Mouse (Mus musculus) cerebellum, adult 2 months (tissue): ENCODE data around the gene Gstt4. TPM values are rescaled to one million over a fixed set of nuclear protein-coding genes. Genes with fewer than 3 reads are reported as not detected.
A peak's percentile ranks its signal among the peaks of the same experiment; 100 is the strongest.
"Not testable (repeated sequence)": the region's sequence is repeated elsewhere in the genome, so short reads cannot be mapped to it uniquely, and the experiment has no call there.

ENCODE experiments used
- DNase-seq, 2 experiments: peaks; one replicate each; pipeline ENCODE4 v3.0.0; 2021
- H3K27ac ChIP-seq: fragments of 200-500 bp; 2 replicates; pipeline ENCODE4 v1.5.1; 2012; ENCODE audit warnings: low read length, control low read depth, inconsistent platforms; ENCODE audit not compliant: insufficient read depth
- H3K27me3 ChIP-seq: fragments of 200-500 bp; 2 replicates; pipeline ENCODE4 v1.6.1; 2012; ENCODE audit warnings: inconsistent platforms, mild to moderate bottlenecking, low read length, moderate library complexity; ENCODE audit not compliant: control insufficient read depth, insufficient read depth
- H3K4me1 ChIP-seq: fragments of 200-500 bp; 2 replicates; pipeline ENCODE4 v1.6.1; 2011; ENCODE audit warnings: low read length; ENCODE audit not compliant: control insufficient read depth, insufficient read depth
- H3K4me3 ChIP-seq: fragments of 200-500 bp; replicated peaks from 2 replicates; pipeline ENCODE3; 2011; ENCODE audit warnings: mild to moderate bottlenecking, low read depth, low read length, control low read depth; ENCODE audit not compliant: insufficient read depth
- CTCF ChIP-seq: fragments of 200-500 bp; IDR thresholded peaks from 2 replicates; pipeline ENCODE4 v1.5.1; 2011; ENCODE audit warnings: low read depth, mild to moderate bottlenecking, control low read depth, low read length, moderate library complexity, borderline replicate concordance; ENCODE audit not compliant: insufficient read depth
- POLR2A ChIP-seq: fragments of 200-500 bp; IDR thresholded peaks from 2 replicates; pipeline ENCODE4 v1.6.1; 2011; ENCODE audit warnings: low read length, control low read depth, borderline replicate concordance; ENCODE audit not compliant: insufficient read depth
- WGBS: fragments of 180-500 bp; shearing (Covaris S2); methylation state at CpG from one replicate; pipeline ENCODE4 v1.1.7; 2018; 5-methylcytosine and 5-hydroxymethylcytosine counted together
- polyA plus RNA-seq: library from polyadenylated mRNA; depleted of rRNA; stranded (reverse); fragments of >200 nt; gene quantifications from 2 replicates; pipeline ENCODE4 v1.2.3, GENCODE M21; 2012; rRNA removed

Gene Gstt4
- polyA plus RNA-seq, result 0.14 TPM in 1 of 2 replicates, not detected in the other

- no peak within 1 kb of the TSS for H3K4me3 ChIP-seq
- TF ChIP-seq CTCF, result no peak
- no peak for TF ChIP-seq POLR2A
- 93% methylated on average over 2 of the region's 2 CpGs for WGBS
These were observed at the start of gene Gstt4 for GRCm38 (mm10) chr10:75822443-75822842. Gene Gstt4, minus strand, starts transcription at chr10:75822543.

GRCm38 (mm10) chr10:75861587-75861986 is 39.2 kb upstream of the Gstt4 start:
- Histone ChIP-seq H3K27ac (no peak overlapping the region), H3K4me1 (peaks cover 9% of the 10 kb centered on the region), H3K27me3 (no peaks in the 10 kb centered on the region), H3K4me3 (no peak overlapping the region)
- no peak for DNase-seq
- WGBS, result 43% methylated on average over 5 of the region's 5 CpGs
- TF ChIP-seq CTCF (no peak), POLR2A (no peak)

More at GRCm38 (mm10) chr10:75822443-75822842, at the start of gene Gstt4:
- Histone ChIP-seq H3K27ac (no peak within 1 kb of the TSS), H3K27me3 (no peaks in the 10 kb centered on the region), H3K4me1 (peaks cover 2% of the 10 kb centered on the region)
- no peak for DNase-seq

GRCm38 (mm10) chr10:75860746-75861145 is 38.4 kb upstream of the Gstt4 start:
- no peak overlapping the region for H3K4me3 ChIP-seq
- no peak overlapping the region; the same call in 1 of the 2 replicates for H3K27ac ChIP-seq
- H3K27me3 ChIP-seq, result no peaks in the 10 kb centered on the region
- peak; percentile 49 to 55 for DNase-seq
- no peak for TF ChIP-seq CTCF
- no peak for TF ChIP-seq POLR2A
- WGBS, result 25% methylated on average over 7 of the region's 7 CpGs
- peaks cover 9% of the 10 kb centered on the region for H3K4me1 ChIP-seq

GRCm38 (mm10) chr10:75859786-75860470 is 37.6 kb upstream of the Gstt4 start, which contains the start of gene Mif:
Gene Mif, minus strand, starts transcription at chr10:75860240.
- WGBS, result under 1% methylated on average over 44 of the region's 46 CpGs
- H3K27me3 ChIP-seq, H3K4me1 ChIP-seq: not testable (repeated sequence)
- Histone ChIP-seq H3K4me3 (peak within 1 kb of the TSS; percentile 75), H3K27ac (peak within 1 kb of the TSS; percentile 57)
- TF ChIP-seq POLR2A, result peak; percentile 98
- peak; percentile 90 to 91 for DNase-seq

GRCm38 (mm10) chr10:75859107-75859746 is 36.9 kb upstream of the Gstt4 start:
- TF ChIP-seq CTCF (no peak), POLR2A (no peak)
- H3K4me3 ChIP-seq, result peak overlapping the region; percentile 75
- 2% methylated on average over 26 of the region's 27 CpGs for WGBS
- H3K27me3 ChIP-seq, result no peaks in the 10 kb centered on the region
- DNase-seq, result peak; percentile 45 to 58
- H3K4me1 ChIP-seq, result peaks cover 9% of the 10 kb centered on the region
- no peak overlapping the region for H3K27ac ChIP-seq

GRCm38 (mm10) chr10:75857598-75857997 is 35.3 kb upstream of the Gstt4 start:
- TF ChIP-seq CTCF, result no peak
- no peak for TF ChIP-seq POLR2A
- Histone ChIP-seq H3K27me3 (no peaks in the 10 kb centered on the region), H3K4me3 (no peak overlapping the region), H3K4me1 (peaks cover 9% of the 10 kb centered on the region), H3K27ac (no peak overlapping the region)
- 52% methylated on average over 4 of the region's 4 CpGs for WGBS
- no peak for DNase-seq

GRCm38 (mm10) chr10:75856976-75857375 is 34.6 kb upstream of the Gstt4 start:
- H3K4me1 ChIP-seq, result peaks cover 9% of the 10 kb centered on the region
- no peak for DNase-seq
- 79% methylated on average over 3 of the region's 3 CpGs for WGBS

More at GRCm38 (mm10) chr10:75856976-75857375, 34.6 kb upstream of the Gstt4 start:
- Histone ChIP-seq H3K27me3 (no peaks in the 10 kb centered on the region), H3K4me3 (no peak overlapping the region), H3K27ac (no peak overlapping the region)
- no peak for TF ChIP-seq CTCF
- no peak for TF ChIP-seq POLR2A
